Mouse (Mus musculus) megakaryocyte, embryonic 14.5 days (primary cell): ENCODE data around the gene Ttc38. TPM values are rescaled to one million over a fixed set of nuclear protein-coding genes. Genes with fewer than 3 reads are reported as not detected.

Experiments
- H3K27me3 ChIP-seq: replicated peaks from 2 replicates; pipeline ENCODE3; 2012; ENCODE audit warnings: inconsistent platforms
- H3K36me3 ChIP-seq: replicated peaks from 2 replicates; pipeline ENCODE3; 2012; ENCODE audit warnings: low read length, inconsistent platforms, mixed read lengths
- H3K4me1 ChIP-seq: 2 replicates; pipeline ENCODE4 v1.6.1; 2012; ENCODE audit warnings: inconsistent platforms
- H3K4me3 ChIP-seq: replicated peaks from 2 replicates; pipeline ENCODE3; 2012; ENCODE audit warnings: moderate library complexity, mild to moderate bottlenecking, inconsistent platforms
- H3K9me3 ChIP-seq: 2 replicates; pipeline ENCODE4 v1.6.1; 2012; ENCODE audit warnings: inconsistent platforms
- FLI1 ChIP-seq: IDR thresholded peaks from 2 replicates; pipeline ENCODE4 v1.6.1; 2012; ENCODE audit warnings: low read length, inconsistent platforms, mixed read lengths
- GATA1 ChIP-seq: IDR thresholded peaks from 3 replicates; pipeline ENCODE4 v1.6.1; 2012; ENCODE audit warnings: mixed read lengths, low read length, inconsistent platforms, borderline replicate concordance
- polyA plus RNA-seq: library from polyadenylated mRNA; stranded (reverse); fragments of >175 nt; gene quantifications from 2 replicates; pipeline ENCODE4 v1.2.3, GENCODE M21; 2012; ENCODE audit warnings: low replicate concordance; ENCODE audit not compliant: insufficient read depth

Gene Ttc38
- 0.94 and 1.5 TPM in 2 replicates for polyA plus RNA-seq

GRCm38 (mm10) chr15:85831954-85832590, at the start of gene Ttc38:
Gene Ttc38, plus strand, starts transcription at chr15:85832306.
- Histone ChIP-seq H3K4me3 (peak within 1 kb of the TSS; percentile 92), H3K27me3 (peaks cover 22% of the 10 kb centered on the region), H3K4me1 (peaks cover 16% of the 10 kb centered on the region), H3K36me3 (peaks cover 9% of the 10 kb centered on the region), H3K9me3 (0 out of 2 replicates have a peak, but pooled peaks cover 4% of the 10 kb centered on the region)
- TF ChIP-seq FLI1 (no peak), GATA1 (no peak)

- Histone ChIP-seq H3K27me3 (peaks cover 57% of the 10 kb centered on the region), H3K4me1 (no peaks in the 10 kb centered on the region), H3K4me3 (no peak overlapping the region), H3K36me3 (no peaks in the 10 kb centered on the region), H3K9me3 (peaks cover 19% of the 10 kb centered on the region)
- TF ChIP-seq FLI1 (no peak), GATA1 (no peak)
These were observed 49.0 kb upstream of the Ttc38 start for GRCm38 (mm10) chr15:85783146-85783545.

- Histone ChIP-seq H3K9me3 (peaks cover 19% of the 10 kb centered on the region), H3K4me1 (no peaks in the 10 kb centered on the region), H3K36me3 (no peaks in the 10 kb centered on the region), H3K4me3 (no peak overlapping the region), H3K27me3 (peaks cover 64% of the 10 kb centered on the region)
- TF ChIP-seq FLI1 = no peak
- no peak for TF ChIP-seq GATA1
These were observed 47.8 kb upstream of the Ttc38 start for GRCm38 (mm10) chr15:85784341-85784740.

GRCm38 (mm10) chr15:85786711-85787110, 45.4 kb upstream of the Ttc38 start:
- peaks cover 19% of the 10 kb centered on the region for H3K9me3 ChIP-seq
- H3K27me3 ChIP-seq = peaks cover 73% of the 10 kb centered on the region
- no peaks in the 10 kb centered on the region for H3K4me1 ChIP-seq
- H3K36me3 ChIP-seq = no peaks in the 10 kb centered on the region
- no peak overlapping the region for H3K4me3 ChIP-seq
- TF ChIP-seq GATA1 (no peak), FLI1 (no peak)

- H3K4me1 ChIP-seq = peaks cover 6% of the 10 kb centered on the region
- H3K27me3 ChIP-seq = peaks cover 78% of the 10 kb centered on the region
- no peak overlapping the region for H3K4me3 ChIP-seq
- TF ChIP-seq GATA1 (no peak), FLI1 (no peak)
- no peaks in the 10 kb centered on the region for H3K36me3 ChIP-seq
- H3K9me3 ChIP-seq = peaks cover 18% of the 10 kb centered on the region
These were observed 44.6 kb upstream of the Ttc38 start for GRCm38 (mm10) chr15:85787482-85787881.

GRCm38 (mm10) chr15:85788051-85788450, 44.1 kb upstream of the Ttc38 start:
- no peak overlapping the region for H3K4me3 ChIP-seq
- H3K9me3 ChIP-seq = peaks cover 14% of the 10 kb centered on the region
- H3K27me3 ChIP-seq = peaks cover 79% of the 10 kb centered on the region
- H3K4me1 ChIP-seq = peaks cover 12% of the 10 kb centered on the region
- no peaks in the 10 kb centered on the region for H3K36me3 ChIP-seq
- TF ChIP-seq FLI1 = no peak
- TF ChIP-seq GATA1 = no peak

- Histone ChIP-seq H3K4me1 (peaks cover 13% of the 10 kb centered on the region), H3K36me3 (no peaks in the 10 kb centered on the region), H3K4me3 (no peak overlapping the region), H3K27me3 (peaks cover 80% of the 10 kb centered on the region), H3K9me3 (peaks cover 14% of the 10 kb centered on the region)
- no peak for TF ChIP-seq FLI1
- no peak for TF ChIP-seq GATA1
These were observed 43.5 kb upstream of the Ttc38 start for GRCm38 (mm10) chr15:85788633-85789032.

- no peak overlapping the region for H3K4me3 ChIP-seq
- H3K27me3 ChIP-seq = peaks cover 87% of the 10 kb centered on the region
- no peak for TF ChIP-seq FLI1
- TF ChIP-seq GATA1 = no peak
- no peaks in the 10 kb centered on the region for H3K36me3 ChIP-seq
- H3K9me3 ChIP-seq = peaks cover 18% of the 10 kb centered on the region
- peaks cover 13% of the 10 kb centered on the region for H3K4me1 ChIP-seq
These were observed 40.7 kb upstream of the Ttc38 start for GRCm38 (mm10) chr15:85791449-85791848.

GRCm38 (mm10) chr15:85792819-85793218, 39.3 kb upstream of the Ttc38 start:
- no peaks in the 10 kb centered on the region for H3K36me3 ChIP-seq
- TF ChIP-seq FLI1 (no peak), GATA1 (no peak)
- peaks cover 86% of the 10 kb centered on the region for H3K27me3 ChIP-seq
- peaks cover 22% of the 10 kb centered on the region for H3K9me3 ChIP-seq
- no peak overlapping the region for H3K4me3 ChIP-seq
- peaks cover 13% of the 10 kb centered on the region for H3K4me1 ChIP-seq

GRCm38 (mm10) chr15:85795516-85795915, 36.6 kb upstream of the Ttc38 start:
- Histone ChIP-seq H3K4me3 (no peak overlapping the region), H3K9me3 (peaks cover 28% of the 10 kb centered on the region), H3K36me3 (no peaks in the 10 kb centered on the region), H3K4me1 (peaks cover 13% of the 10 kb centered on the region), H3K27me3 (peaks cover 84% of the 10 kb centered on the region)
- no peak for TF ChIP-seq GATA1
- no peak for TF ChIP-seq FLI1
